Mouse (Mus musculus) heart, embryonic 16.5 days (tissue): ENCODE measurements around the gene Actl11. TPM values are rescaled to one million over a fixed set of nuclear protein-coding genes. Genes with fewer than 3 reads are reported as not detected.

ENCODE experiments used
- ATAC-seq: fragments of 200-750 bp; cut with Nextera tagmentation; replicated peaks from 2 replicates; pipeline ENCODE4 v1.8.0; 2017; ENCODE audit warnings: moderate number of reproducible peaks; ENCODE audit not compliant: insufficient read depth, low FRiP score; ENCODE audit errors: extremely low read depth
- H3K27ac ChIP-seq: fragments of 300-500 bp; sonication (generic); 2 replicates; pipeline ENCODE4 v1.5.1; 2014; ENCODE audit warnings: mild to moderate bottlenecking, low read length, control low read depth, moderate library complexity
- H3K27me3 ChIP-seq: fragments of 300-500 bp; sonication (generic); 2 replicates; pipeline ENCODE4 v1.6.1; 2014; ENCODE audit warnings: low read length, mixed read lengths; ENCODE audit not compliant: control insufficient read depth, insufficient read depth
- H3K36me3 ChIP-seq: fragments of 300-500 bp; sonication (generic); 2 replicates; pipeline ENCODE4 v1.6.1; 2014; ENCODE audit not compliant: control insufficient read depth, insufficient read depth
- H3K4me1 ChIP-seq: fragments of 300-500 bp; sonication (generic); 2 replicates; pipeline ENCODE4 v1.6.1; 2014; ENCODE audit warnings: low read length, mixed read lengths; ENCODE audit not compliant: control insufficient read depth, insufficient read depth
- H3K4me2 ChIP-seq: fragments of 300-500 bp; sonication (generic); 2 replicates; pipeline ENCODE4 v1.6.1; 2014; ENCODE audit warnings: low read depth, mild to moderate bottlenecking, control low read depth, low read length
- H3K4me3 ChIP-seq: fragments of 300-500 bp; sonication (generic); 2 replicates; pipeline ENCODE4 v1.5.1; 2014; ENCODE audit warnings: mild to moderate bottlenecking, control low read depth, low read length
- H3K9ac ChIP-seq: fragments of 300-500 bp; sonication (generic); 2 replicates; pipeline ENCODE4 v1.6.1; 2014; ENCODE audit warnings: low read length, control low read depth
- H3K9me3 ChIP-seq: fragments of 300-500 bp; sonication (generic); replicated peaks from 2 replicates; pipeline ENCODE4 v1.6.1; 2016; ENCODE audit warnings: low read length; ENCODE audit not compliant: control insufficient read depth
- WGBS: fragments of 180-500 bp; shearing (Covaris S2); extraction: QIAGEN DNeasy Blood & Tissue Kit; methylation state at CpG from one replicate; pipeline ENCODE4 v1.1.7; 2014; 5-methylcytosine and 5-hydroxymethylcytosine counted together
- polyA plus RNA-seq: library from polyadenylated mRNA; unstranded; fragments of >200 nt; fragmentation: Nextera tagmentation; extraction: Ambion mirVana; gene quantifications from 2 replicates; pipeline ENCODE4 v1.2.1, GENCODE M21; 2015

Actl11 gene
- polyA plus RNA-seq, 1 experiment from 2014 or later = not detected

GRCm38 (mm10) chr9:107961351-107961762, 33.1 kb downstream of the Actl11 start:
- Histone ChIP-seq H3K27ac (no peak overlapping the region), H3K9ac (no peak overlapping the region), H3K4me3 (no peak overlapping the region), H3K4me1 (no peaks in the 10 kb centered on the region), H3K4me2 (no peak overlapping the region), H3K9me3 (no peaks in the 10 kb centered on the region), H3K27me3 (no peaks in the 10 kb centered on the region), H3K36me3 (peaks cover 15% of the 10 kb centered on the region; the same call in 1 of the 2 replicates)
- ATAC-seq = no peak
- WGBS = 83% methylated on average over 10 of the region's 10 CpGs

DNA sequence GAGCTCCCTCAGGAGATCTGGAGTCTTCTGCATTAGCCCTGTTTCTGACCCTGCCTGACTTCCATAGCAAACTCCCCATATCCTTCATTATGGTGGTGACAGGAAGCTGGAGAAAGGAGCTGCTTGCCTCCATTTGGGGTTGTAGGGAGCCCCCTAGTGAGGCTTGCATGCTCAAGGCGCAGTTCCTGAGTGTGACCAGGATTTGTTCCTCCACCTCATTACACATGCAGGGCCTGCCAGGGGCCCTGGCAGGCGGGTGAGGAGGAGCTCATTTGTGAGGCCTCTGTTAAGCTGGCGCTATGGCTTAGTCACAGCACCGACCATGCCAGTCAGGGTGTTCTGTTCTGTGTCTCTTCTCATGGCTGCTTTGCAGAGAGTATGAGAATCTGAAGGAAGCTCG, 33.6 kb downstream of the Actl11 start:
- no peak for ATAC-seq
- no peak overlapping the region for H3K4me2 ChIP-seq
- 51% methylated on average over 5 of the region's 5 CpGs for WGBS
- peaks cover 14% of the 10 kb centered on the region; the same call in 1 of the 2 replicates for H3K36me3 ChIP-seq
- no peaks in the 10 kb centered on the region for H3K4me1 ChIP-seq
- H3K9me3 ChIP-seq = no peaks in the 10 kb centered on the region
- H3K27me3 ChIP-seq = no peaks in the 10 kb centered on the region
- no peak overlapping the region for H3K9ac ChIP-seq
- no peak overlapping the region for H3K4me3 ChIP-seq
- H3K27ac ChIP-seq = no peak overlapping the region

DNA sequence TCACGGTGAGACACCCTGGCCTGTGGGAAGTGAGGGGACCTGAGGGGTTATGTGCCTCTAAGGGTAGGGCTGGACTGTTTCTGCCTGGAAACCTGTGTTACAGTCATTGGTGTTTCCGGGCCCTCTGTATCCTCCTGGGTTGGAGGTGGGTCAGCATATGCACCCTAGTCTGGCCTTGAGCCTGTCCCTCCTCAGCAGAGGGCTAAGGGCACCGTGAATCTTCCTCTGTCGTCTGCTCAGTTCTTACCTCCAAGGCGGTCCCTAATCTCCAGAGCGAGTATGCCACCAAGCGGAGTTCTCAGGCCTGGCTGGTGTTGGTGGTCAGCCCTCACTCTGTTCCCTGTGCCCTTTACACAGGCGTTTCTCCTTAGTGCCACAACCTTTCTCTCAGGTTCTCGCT, 34.6 kb downstream of the Actl11 start:
- Histone ChIP-seq H3K27ac (no peak overlapping the region), H3K4me3 (no peak overlapping the region), H3K27me3 (no peaks in the 10 kb centered on the region), H3K36me3 (0 out of 2 replicates have a peak, but pooled peaks cover 7% of the 10 kb centered on the region), H3K4me1 (no peaks in the 10 kb centered on the region), H3K4me2 (no peak overlapping the region), H3K9ac (no peak overlapping the region), H3K9me3 (no peaks in the 10 kb centered on the region)
- no peak for ATAC-seq
- WGBS = 87% methylated on average over 9 of the region's 9 CpGs

GRCm38 (mm10) chr9:107963700-107964099, 35.4 kb downstream of the Actl11 start:
- ATAC-seq = peak; percentile 75
- peak overlapping the region; percentile 56 for H3K27ac ChIP-seq
- no peak overlapping the region for H3K4me3 ChIP-seq
- no peaks in the 10 kb centered on the region for H3K9me3 ChIP-seq
- no peak overlapping the region for H3K9ac ChIP-seq
- WGBS = 11% methylated on average over 5 of the region's 5 CpGs
- 0 out of 2 replicates have a peak, but pooled peaks cover 7% of the 10 kb centered on the region for H3K36me3 ChIP-seq
- no peak overlapping the region for H3K4me2 ChIP-seq
- no peaks in the 10 kb centered on the region for H3K4me1 ChIP-seq
- no peaks in the 10 kb centered on the region for H3K27me3 ChIP-seq

GRCm38 (mm10) chr9:107964681-107965080, 36.4 kb downstream of the Actl11 start:
- Histone ChIP-seq H3K9ac (no peak overlapping the region), H3K27ac (peak overlapping the region; percentile 18; the same call in 1 of the 2 replicates), H3K4me3 (no peak overlapping the region), H3K9me3 (no peaks in the 10 kb centered on the region), H3K4me1 (no peaks in the 10 kb centered on the region), H3K36me3 (0 out of 2 replicates have a peak, but pooled peaks cover 4% of the 10 kb centered on the region), H3K4me2 (no peak overlapping the region), H3K27me3 (no peaks in the 10 kb centered on the region)
- WGBS = 87% methylated on average over 9 of the region's 9 CpGs
- ATAC-seq = no peak

DNA sequence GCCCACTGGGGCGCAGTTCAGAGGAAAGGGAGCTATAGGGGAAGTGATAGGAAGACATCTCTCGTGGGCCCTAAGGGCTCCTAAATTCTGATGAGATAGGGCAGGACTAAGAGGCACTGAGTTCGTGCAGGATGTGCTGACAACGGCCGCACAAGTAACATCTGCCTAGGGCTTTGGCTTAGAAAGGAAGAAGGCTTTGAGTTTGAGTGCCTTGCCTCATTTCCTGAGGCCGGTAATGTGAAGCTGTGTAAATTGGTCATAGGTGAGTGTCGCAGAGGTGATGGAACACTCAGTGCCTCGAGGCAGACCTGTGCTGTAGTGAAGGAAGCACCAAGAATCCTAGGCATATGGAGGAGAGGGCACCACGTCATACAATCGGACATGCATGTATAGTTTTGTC, 38.4 kb downstream of the Actl11 start:
- Histone ChIP-seq H3K4me2 (no peak overlapping the region), H3K36me3 (no peaks in the 10 kb centered on the region), H3K27ac (peak overlapping the region; percentile 34), H3K27me3 (no peaks in the 10 kb centered on the region), H3K9ac (no peak overlapping the region), H3K4me3 (no peak overlapping the region), H3K9me3 (no peaks in the 10 kb centered on the region), H3K4me1 (peaks cover 2% of the 10 kb centered on the region; the same call in 1 of the 2 replicates)
- ATAC-seq = no peak
- WGBS = 72% methylated on average over 10 of the region's 10 CpGs

DNA sequence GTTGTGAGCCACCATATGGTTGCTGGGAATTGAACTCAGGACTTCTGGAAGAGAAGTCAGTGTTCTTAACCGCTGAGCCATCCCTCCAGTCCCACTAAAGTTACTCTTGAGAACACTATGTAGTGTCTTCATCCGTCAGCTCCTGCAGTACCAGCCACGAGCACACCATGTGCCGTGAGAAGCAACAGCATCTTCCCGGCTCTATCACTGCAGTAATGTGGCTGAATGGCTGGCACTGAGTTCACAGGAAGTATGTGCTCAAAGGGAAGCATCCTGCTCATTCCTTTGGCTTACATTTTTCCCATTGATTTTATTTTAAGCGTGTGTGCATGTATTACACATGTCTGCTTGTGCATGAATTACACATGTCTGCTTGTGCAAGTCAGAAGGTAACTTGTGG, 39.2 kb downstream of the Actl11 start:
- no peaks in the 10 kb centered on the region for H3K9me3 ChIP-seq
- H3K4me1 ChIP-seq = peaks cover 2% of the 10 kb centered on the region; the same call in 1 of the 2 replicates
- H3K27me3 ChIP-seq = no peaks in the 10 kb centered on the region
- WGBS = 75% methylated on average over 6 of the region's 6 CpGs
- H3K4me2 ChIP-seq = no peak overlapping the region
- no peak overlapping the region for H3K4me3 ChIP-seq
- H3K36me3 ChIP-seq = no peaks in the 10 kb centered on the region
- no peak overlapping the region for H3K9ac ChIP-seq
- H3K27ac ChIP-seq = no peak overlapping the region
- ATAC-seq = no peak

DNA sequence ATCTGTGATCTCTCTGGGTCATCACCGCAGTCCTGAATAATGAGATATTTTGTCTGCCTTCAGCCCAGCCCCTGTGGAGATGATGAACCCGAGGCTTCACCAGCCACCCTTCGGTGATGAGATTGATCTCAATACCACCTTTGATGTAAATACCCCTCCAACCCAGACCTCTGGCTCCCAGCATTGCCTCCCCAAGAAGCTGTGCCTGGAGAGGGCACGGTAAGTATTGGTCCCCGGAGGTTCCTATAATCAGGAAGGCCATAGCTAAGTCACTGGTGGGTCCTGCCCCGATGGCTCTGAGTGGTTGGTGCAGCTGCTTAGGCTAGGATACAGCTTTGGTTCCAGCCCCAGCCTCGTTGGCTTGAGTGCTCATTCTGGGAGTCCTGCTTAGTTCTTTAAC, 40.3 kb downstream of the Actl11 start:
- Histone ChIP-seq H3K27ac (no peak overlapping the region), H3K4me3 (no peak overlapping the region), H3K9me3 (no peaks in the 10 kb centered on the region), H3K4me2 (no peak overlapping the region), H3K4me1 (peaks cover 2% of the 10 kb centered on the region; the same call in 1 of the 2 replicates), H3K27me3 (no peaks in the 10 kb centered on the region), H3K36me3 (no peaks in the 10 kb centered on the region), H3K9ac (no peak overlapping the region)
- WGBS = 87% methylated on average over 7 of the region's 7 CpGs
- no peak for ATAC-seq

DNA sequence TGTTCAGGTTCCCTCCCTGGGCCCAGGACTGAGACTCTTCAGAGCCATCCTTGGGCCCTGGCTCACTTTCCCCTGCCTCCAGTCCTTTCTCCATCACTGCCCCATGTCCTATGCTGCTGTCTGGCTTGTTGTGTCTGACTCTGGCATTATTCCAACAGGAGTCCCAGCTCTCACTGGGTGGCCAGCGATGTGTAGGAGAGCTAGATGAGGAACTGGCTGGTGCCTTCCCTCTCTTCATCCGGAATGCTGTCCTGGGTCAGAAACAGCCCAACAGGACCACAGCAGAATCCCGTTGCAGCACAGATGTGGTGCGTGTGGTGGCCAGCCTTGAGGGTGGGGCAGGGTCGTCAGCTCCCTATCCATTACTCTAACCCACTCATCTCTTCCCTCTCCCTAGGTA, 42.0 kb downstream of the Actl11 start:
- H3K4me1 ChIP-seq = peaks cover 14% of the 10 kb centered on the region
- no peaks in the 10 kb centered on the region for H3K27me3 ChIP-seq
- H3K36me3 ChIP-seq = no peaks in the 10 kb centered on the region
- WGBS = 72% methylated on average over 5 of the region's 5 CpGs
- no peak overlapping the region for H3K4me3 ChIP-seq
- H3K9me3 ChIP-seq = no peaks in the 10 kb centered on the region
- no peak overlapping the region for H3K27ac ChIP-seq
- H3K4me2 ChIP-seq = no peak overlapping the region
- ATAC-seq = no peak
- no peak overlapping the region for H3K9ac ChIP-seq
